Mouse (Mus musculus): ENCODE results near the gene Mob3c. TPM values are rescaled to one million over a fixed set of nuclear protein-coding genes. Genes with fewer than 3 reads are reported as not detected.
A peak's percentile ranks its signal among the peaks of the same experiment; 100 is the strongest.

Mob3c gene
- polyA plus RNA-seq, 1 experiment from 2014 or later = 8.1 TPM

DNA sequence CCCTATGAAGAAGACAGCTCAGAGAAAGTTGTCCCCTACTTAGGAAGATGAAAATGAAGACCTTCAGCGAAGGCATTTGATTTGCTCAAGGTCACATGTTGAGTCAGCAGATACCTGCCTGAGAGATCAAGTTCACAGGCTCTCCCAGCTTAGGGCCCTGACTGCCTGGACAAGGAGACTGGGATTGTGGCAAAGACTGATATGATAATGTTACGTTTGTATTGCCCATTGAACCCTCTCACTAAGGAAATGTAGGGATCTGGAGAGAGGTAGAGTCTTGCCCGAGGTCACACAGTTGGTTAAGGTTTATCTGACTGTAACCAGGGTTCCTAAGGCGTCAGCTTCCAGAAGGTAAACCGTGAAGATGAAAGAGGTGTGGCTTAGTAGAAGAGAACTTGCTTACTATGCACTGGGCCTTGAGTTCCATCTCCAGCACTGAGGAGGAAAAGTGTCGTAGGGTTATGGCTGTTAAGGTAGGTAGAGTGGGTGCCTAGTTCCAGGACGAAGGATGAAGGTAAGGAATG lies 42.3 kb upstream of the Mob3c start:
- no peak for ATAC-seq (ENCODE audit: low FRiP score, low TSS enrichment)
- Histone ChIP-seq H3K4me3 (ENCODE audit: low read depth, low read length) (peak overlapping the region; percentile 75), H3K27ac (replicated peaks) (no peak overlapping the region; the same call in 1 of the 2 replicates), H3K4me1 (replicated peaks; ENCODE audit: control insufficient read depth, insufficient read depth) (no peaks in the 10 kb centered on the region), H3K9me3 (ENCODE audit: control insufficient read depth, low read length) (no peaks in the 10 kb centered on the region), H3K9ac (ENCODE audit: low read length) (peak overlapping the region; percentile 79), H3K4me2 (replicated peaks; ENCODE audit: low read depth) (peak overlapping the region; percentile 67), H3K36me3 (ENCODE audit: control insufficient read depth, insufficient read depth, low read length) (0 out of 2 replicates have a peak, but pooled peaks cover 2% of the 10 kb centered on the region), H3K27me3 (ENCODE audit: control insufficient read depth, insufficient read depth, low read length) (no peaks in the 10 kb centered on the region)
- DNase-seq (ENCODE audit: low spot score) = no peak
- TF ChIP-seq EP300 (optimal IDR thresholded peaks at IDR 0.05) = no peak
- TF ChIP-seq CTCF (IDR thresholded peaks at IDR 0.05; ENCODE audit: low read depth) = no peak
- WGBS = 36% methylated on average over 7 of the region's 7 CpGs

DNA sequence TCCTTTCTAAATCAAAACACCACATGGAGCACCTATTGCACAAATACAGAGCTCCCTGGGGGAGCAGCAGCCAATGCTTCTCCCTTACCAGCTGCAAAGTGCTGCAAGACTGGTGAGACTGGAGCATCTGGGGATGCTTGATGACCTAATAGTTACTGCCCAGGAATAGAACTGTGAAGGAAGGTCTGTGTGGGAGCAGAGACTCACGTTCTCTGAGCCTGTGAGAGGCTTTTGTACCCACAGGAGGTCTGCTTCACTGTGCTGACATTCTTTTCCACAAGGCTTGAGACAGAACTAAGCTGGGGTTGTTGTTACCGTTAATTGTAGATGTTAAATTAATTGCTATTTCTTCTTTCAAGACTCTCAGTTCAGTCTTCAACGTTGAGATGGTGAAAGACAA lies 37.0 kb upstream of the Mob3c start:
- TF ChIP-seq CTCF (IDR thresholded peaks at IDR 0.05; ENCODE audit: low read depth) (no peak), EP300 (optimal IDR thresholded peaks at IDR 0.05) (no peak)
- DNase-seq (ENCODE audit: low spot score) (no peak), ATAC-seq (ENCODE audit: low FRiP score, low TSS enrichment) (no peak)
- Histone ChIP-seq H3K36me3 (ENCODE audit: control insufficient read depth, insufficient read depth, low read length) (peaks cover 5% of the 10 kb centered on the region; the same call in 1 of the 2 replicates), H3K27ac (replicated peaks) (no peak overlapping the region), H3K4me1 (replicated peaks; ENCODE audit: control insufficient read depth, insufficient read depth) (no peaks in the 10 kb centered on the region), H3K27me3 (ENCODE audit: control insufficient read depth, insufficient read depth, low read length) (no peaks in the 10 kb centered on the region), H3K4me3 (ENCODE audit: low read depth, low read length) (no peak overlapping the region), H3K9ac (ENCODE audit: low read length) (no peak overlapping the region), H3K9me3 (ENCODE audit: control insufficient read depth, low read length) (no peaks in the 10 kb centered on the region), H3K4me2 (replicated peaks; ENCODE audit: low read depth) (no peak overlapping the region)
- 75% methylated on average over 3 of the region's 3 CpGs for WGBS

- Histone ChIP-seq H3K4me2 (replicated peaks; ENCODE audit: low read depth) (no peak overlapping the region), H3K9ac (ENCODE audit: low read length) (no peak overlapping the region), H3K4me3 (ENCODE audit: low read depth, low read length) (no peak overlapping the region), H3K27me3 (ENCODE audit: control insufficient read depth, insufficient read depth, low read length) (no peaks in the 10 kb centered on the region), H3K36me3 (ENCODE audit: control insufficient read depth, insufficient read depth, low read length) (peaks cover 9% of the 10 kb centered on the region), H3K4me1 (replicated peaks; ENCODE audit: control insufficient read depth, insufficient read depth) (no peaks in the 10 kb centered on the region), H3K27ac (replicated peaks) (no peak overlapping the region), H3K9me3 (ENCODE audit: control insufficient read depth, low read length) (no peaks in the 10 kb centered on the region)
- DNase-seq (ENCODE audit: low spot score) = no peak
- TF ChIP-seq EP300 (optimal IDR thresholded peaks at IDR 0.05) (no peak), CTCF (IDR thresholded peaks at IDR 0.05; ENCODE audit: low read depth) (no peak)
- ATAC-seq (ENCODE audit: low FRiP score, low TSS enrichment) = no peak
- 69% methylated on average over 3 of the region's 3 CpGs for WGBS
Observed at GRCm38 (mm10) chr4:115795360-115795759, 32.5 kb upstream of the Mob3c start.

DNA sequence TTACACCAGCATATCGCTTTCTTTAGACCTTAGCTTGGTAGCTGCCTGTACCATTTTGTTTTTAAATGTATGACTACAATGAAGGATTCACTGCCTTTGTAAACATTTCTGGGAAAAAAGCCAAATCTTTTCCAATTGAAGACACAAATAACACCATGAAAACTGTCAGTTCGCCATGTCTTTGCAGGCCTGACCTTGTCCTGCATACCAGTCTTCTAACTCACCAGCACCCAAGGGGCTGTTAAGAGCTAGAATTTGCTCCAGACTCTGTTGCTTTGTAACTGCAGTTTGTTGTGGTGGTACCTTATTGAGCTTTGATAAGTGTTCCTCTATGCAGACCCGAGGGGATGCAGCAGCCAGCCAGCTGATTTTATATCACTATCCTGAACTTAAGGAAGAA lies 27.9 kb upstream of the Mob3c start:
- DNase-seq (ENCODE audit: low spot score) = no peak

GRCm38 (mm10) chr4:115812326-115812725 lies 15.6 kb upstream of the Mob3c start:
- DNase-seq (ENCODE audit: low spot score) (no peak), ATAC-seq (ENCODE audit: low FRiP score, low TSS enrichment) (no peak)
- Histone ChIP-seq H3K36me3 (ENCODE audit: control insufficient read depth, insufficient read depth, low read length) (peaks cover 6% of the 10 kb centered on the region), H3K9ac (ENCODE audit: low read length) (no peak overlapping the region), H3K4me1 (replicated peaks; ENCODE audit: control insufficient read depth, insufficient read depth) (no peaks in the 10 kb centered on the region), H3K9me3 (ENCODE audit: control insufficient read depth, low read length) (no peaks in the 10 kb centered on the region), H3K4me2 (replicated peaks; ENCODE audit: low read depth) (no peak overlapping the region), H3K27me3 (ENCODE audit: control insufficient read depth, insufficient read depth, low read length) (no peaks in the 10 kb centered on the region), H3K4me3 (ENCODE audit: low read depth, low read length) (no peak overlapping the region), H3K27ac (replicated peaks) (no peak overlapping the region)
- WGBS = 75% methylated on average over 4 of the region's 4 CpGs
- TF ChIP-seq EP300 (optimal IDR thresholded peaks at IDR 0.05) (no peak), CTCF (IDR thresholded peaks at IDR 0.05; ENCODE audit: low read depth) (no peak)

More for the DNA sequence above, 27.9 kb upstream of the Mob3c start:
- no peak overlapping the region for H3K4me2 ChIP-seq (replicated peaks; ENCODE audit: low read depth)
- H3K4me3 ChIP-seq (ENCODE audit: low read depth, low read length) = no peak overlapping the region
- TF ChIP-seq EP300 (optimal IDR thresholded peaks at IDR 0.05) (no peak), CTCF (IDR thresholded peaks at IDR 0.05; ENCODE audit: low read depth) (no peak)
- WGBS = 66% methylated on average over 3 of the region's 3 CpGs
- ATAC-seq (ENCODE audit: low FRiP score, low TSS enrichment) = no peak
- H3K27ac ChIP-seq (replicated peaks) = no peak overlapping the region
- peaks cover 7% of the 10 kb centered on the region for H3K36me3 ChIP-seq (ENCODE audit: control insufficient read depth, insufficient read depth, low read length)
- H3K27me3 ChIP-seq (ENCODE audit: control insufficient read depth, insufficient read depth, low read length) = no peaks in the 10 kb centered on the region
- H3K9ac ChIP-seq (ENCODE audit: low read length) = no peak overlapping the region
- no peaks in the 10 kb centered on the region for H3K4me1 ChIP-seq (replicated peaks; ENCODE audit: control insufficient read depth, insufficient read depth)
- H3K9me3 ChIP-seq (ENCODE audit: control insufficient read depth, low read length) = no peaks in the 10 kb centered on the region

GRCm38 (mm10) chr4:115815606-115816005 lies 12.3 kb upstream of the Mob3c start:
- 90% methylated on average over 5 of the region's 5 CpGs for WGBS
- no peak overlapping the region for H3K27ac ChIP-seq (replicated peaks)
- no peaks in the 10 kb centered on the region for H3K27me3 ChIP-seq (ENCODE audit: control insufficient read depth, insufficient read depth, low read length)
- no peaks in the 10 kb centered on the region for H3K4me1 ChIP-seq (replicated peaks; ENCODE audit: control insufficient read depth, insufficient read depth)
- no peak for TF ChIP-seq CTCF (IDR thresholded peaks at IDR 0.05; ENCODE audit: low read depth)
- TF ChIP-seq EP300 (optimal IDR thresholded peaks at IDR 0.05) = no peak
- DNase-seq (ENCODE audit: low spot score) = no peak
- H3K4me2 ChIP-seq (replicated peaks; ENCODE audit: low read depth) = no peak overlapping the region
- no peak for ATAC-seq (ENCODE audit: low FRiP score, low TSS enrichment)
- H3K36me3 ChIP-seq (ENCODE audit: control insufficient read depth, insufficient read depth, low read length) = peaks cover 6% of the 10 kb centered on the region
- no peak overlapping the region for H3K9ac ChIP-seq (ENCODE audit: low read length)
- no peaks in the 10 kb centered on the region for H3K9me3 ChIP-seq (ENCODE audit: control insufficient read depth, low read length)
- H3K4me3 ChIP-seq (ENCODE audit: low read depth, low read length) = no peak overlapping the region
